28 mouse cellular contexts compared by ENCODE assay signal in the genomic region with DNA sequence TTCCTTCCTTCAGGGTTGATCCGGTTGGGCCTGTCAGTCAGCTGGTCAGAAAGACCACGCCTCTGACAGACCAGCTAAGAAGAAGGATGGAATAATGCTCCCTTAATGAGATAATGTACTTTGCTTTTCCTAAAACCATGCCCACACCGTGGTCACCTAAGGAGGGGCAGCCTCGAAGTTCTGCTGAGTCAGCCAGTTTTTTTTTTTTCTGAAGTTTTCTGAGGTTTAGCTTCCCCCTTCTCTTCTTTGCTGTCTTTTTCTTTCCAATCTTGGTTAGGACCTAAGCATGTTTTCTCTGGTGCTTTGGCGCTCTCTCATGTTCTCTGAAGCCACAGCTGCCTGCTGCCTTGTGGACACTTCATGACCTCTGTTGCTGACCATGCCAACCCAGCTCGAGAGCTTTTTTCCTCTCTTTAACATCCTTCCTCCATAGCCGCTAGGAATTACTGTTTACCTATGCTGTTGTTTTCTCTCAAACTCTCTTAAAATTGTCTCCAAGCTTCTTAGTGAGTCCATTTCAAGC.
DNase-seq lines count a peak whose midpoint lies in the region; ATAC-seq and TF ChIP-seq lines count a peak whose summit lies in the region.
"Had no signal": no experiment of that assay in that cellular context is flagged by ENCODE, and none has a peak within 500 bp of the region (broad histone marks: within the 10 kb centered on the region; RNA-seq: fewer than 3 reads in every experiment).

No protein-coding gene starts in this region.

- WGBS in stomach, embryonic 16.5 days = 59% methylated on average over 7 of the region's 7 CpGs

- H3K79me2 ChIP-seq in CH12.LX (replicated peaks; ENCODE audit: control insufficient read depth, extremely low read depth, insufficient read depth, poor library complexity, severe bottlenecking) = no peaks in the 10 kb centered on the region

- H3K4me2 ChIP-seq in CH12.LX (ENCODE audit: insufficient read depth, low read depth, poor library complexity, severe bottlenecking) = no peak overlapping the region
- no peak overlapping the region for H3K4me2 ChIP-seq in stomach, embryonic 16.5 days (ENCODE audit: low read depth, low read length)
- H3K4me2 ChIP-seq: heart, embryonic 11.5 days; hindbrain, embryonic 12.5 days; liver, embryonic 15.5 days; lung, embryonic 14.5 days; neural tube, embryonic 12.5 days had no signal

- TF ChIP-seq RAD21 in CH12.LX (IDR thresholded peaks at IDR 0.05; ENCODE audit: low read depth, low read length) = peak; percentile 4; the same call in 1 of the 2 replicates

- no peak for TF ChIP-seq CTCF in gastrocnemius, adult 2 months (IDR thresholded peaks at IDR 0.05)
- TF ChIP-seq CTCF in left cerebral cortex, adult 2 months (IDR thresholded peaks at IDR 0.05) = no peak; the same call in 1 of the 2 replicates
- no peak; a peak in 1 of 4 replicates for TF ChIP-seq CTCF in CH12.LX (conservative IDR thresholded peaks at IDR 0.05 in 1 of 2, IDR thresholded peaks at IDR 0.05 in 1 of 2; ENCODE audit: low read depth in 2 of 2, low read length in 2 of 2)

- intact Hi-C loops in gastrocnemius, adult 2 months (cut with DNase I) = no loop called here
- intact Hi-C loops in left cerebral cortex, adult 2 months (cut with DNase I) = loop anchor here (5.0 kb wide), 1 partner anchor 84 kb away; no protein-coding TSS in a partner anchor

- no peak for DNase-seq in gastrocnemius, adult 2 months
- DNase-seq in gastrocnemius, postnatal 4 days (ENCODE audit: low spot score in 2 of 2) = no peak
- peak in 1 of 2 experiments; percentile 3 for DNase-seq in left cerebral cortex, adult 2 months (ENCODE audit: extremely low spot score in 1 of 2, low spot score in 2 of 2)
- DNase-seq in left cerebral cortex, adult 9 months (ENCODE audit: low spot score in 2 of 2) = no peak
- DNase-seq in CH12.LX (ENCODE audit: extremely low read depth) = no peak
- no peak for DNase-seq in lung, postnatal 25 days (ENCODE audit: low spot score)
- DNase-seq: adrenal gland, postnatal 25 days; cerebellum, adult 18-20 months; cerebellum, postnatal 10 days; gastrocnemius, postnatal 10 days; heart, postnatal 36 days; kidney, adult 11 months; kidney, postnatal 36 days; layer of hippocampus, postnatal 36 days; liver; lung, embryonic 14.5 days; lung, postnatal 14 days; thymus, adult 18-20 months; thymus, postnatal 25 days had no signal

- no peaks in the 10 kb centered on the region for H3K27me3 ChIP-seq in CH12.LX (replicated peaks)
- no peaks in the 10 kb centered on the region for H3K27me3 ChIP-seq in stomach, embryonic 16.5 days (ENCODE audit: control insufficient read depth, insufficient read depth, low read length)
- H3K27me3 ChIP-seq: hindbrain, embryonic 12.5 days; liver, embryonic 15.5 days; neural tube, embryonic 12.5 days had no signal

- dilution Hi-C loops in CH12.LX (cut with MboI; ENCODE audit: extremely low pct_ligation_motif_present, extremely low pct_unique_long_range_greater_than_20kb, low sequenced_read_pairs) = no loop called here

- H3K9me3 ChIP-seq in CH12.LX (replicated peaks; ENCODE audit: low read length) = no peaks in the 10 kb centered on the region
- no peaks in the 10 kb centered on the region for H3K9me3 ChIP-seq in stomach, embryonic 16.5 days (replicated peaks; ENCODE audit: control insufficient read depth, low read length)
- H3K9me3 ChIP-seq: hindbrain, embryonic 12.5 days; liver, embryonic 15.5 days; midbrain, embryonic 10.5 days; neural tube, embryonic 12.5 days had no signal

- in situ Hi-C loops in CH12.LX (cut with MboI; ENCODE audit: low pct_ligation_motif_present, low pct_unique_long_range_greater_than_20kb, low sequenced_read_pairs) = no loop called here

- no peak for TF ChIP-seq POLR2A in CH12.LX (IDR thresholded peaks at IDR 0.05; ENCODE audit: low read depth, low read length)

- ATAC-seq in stomach, embryonic 16.5 days (ENCODE audit: insufficient read depth, low FRiP score) = no peak
- ATAC-seq: forebrain, embryonic 16.5 days had no signal

- no peak for TF ChIP-seq EP300 in CH12.LX (IDR thresholded peaks at IDR 0.05; ENCODE audit: low read length)

- no peaks in the 10 kb centered on the region for H3K36me3 ChIP-seq in CH12.LX (replicated peaks in 1 of 2; ENCODE audit: control insufficient read depth in 1 of 2, insufficient read depth in 1 of 2, low read length in 1 of 2)
- H3K36me3 ChIP-seq in stomach, embryonic 16.5 days (ENCODE audit: control insufficient read depth, insufficient read depth, low read length) = no peaks in the 10 kb centered on the region
- H3K36me3 ChIP-seq: hindbrain, embryonic 12.5 days; liver, embryonic 15.5 days; midbrain, embryonic 10.5 days; neural tube, embryonic 12.5 days had no signal

- H3K27ac ChIP-seq in gastrocnemius, adult 2 months = peak overlapping the region; percentile 9; the same call in 1 of the 2 replicates
- peak overlapping the region; percentile 88 for H3K27ac ChIP-seq in left cerebral cortex, adult 2 months
- no peak overlapping the region for H3K27ac ChIP-seq in CH12.LX (ENCODE audit: insufficient read depth, low read depth)
- peak overlapping the region; percentile 58; the same call in 1 of the 2 replicates for H3K27ac ChIP-seq in stomach, embryonic 16.5 days (ENCODE audit: low read length)
- H3K27ac ChIP-seq: hindbrain, embryonic 12.5 days; liver, embryonic 15.5 days; midbrain, embryonic 10.5 days; neural tube, embryonic 12.5 days had no signal

- H3K4me1 ChIP-seq in CH12.LX (ENCODE audit: control insufficient read depth in 1 of 2, insufficient read depth in 2 of 2) = peaks cover 3 to 37% of the 10 kb centered on the region in 2 experiments; a peak in 3 of 4 replicates
- H3K4me1 ChIP-seq in stomach, embryonic 16.5 days (ENCODE audit: control insufficient read depth, insufficient read depth, low read length) = peaks cover 16% of the 10 kb centered on the region
- H3K4me1 ChIP-seq: neural tube, embryonic 12.5 days had no signal

- H3K9ac ChIP-seq in CH12.LX (ENCODE audit: insufficient read depth, low read depth) = no peak overlapping the region
- H3K9ac ChIP-seq in stomach, embryonic 16.5 days (ENCODE audit: low read length) = no peak overlapping the region
- H3K9ac ChIP-seq: hindbrain, embryonic 12.5 days; liver, embryonic 15.5 days; lung, embryonic 14.5 days; neural tube, embryonic 12.5 days had no signal

- H3K4me3 ChIP-seq in gastrocnemius, adult 2 months = no peak overlapping the region
- no peak overlapping the region for H3K4me3 ChIP-seq in left cerebral cortex, adult 2 months
- no peak overlapping the region for H3K4me3 ChIP-seq in CH12.LX (replicated peaks in 1 of 3; ENCODE audit: low read depth in 2 of 3, low read length in 2 of 3, poor library complexity in 1 of 3)
- no peak overlapping the region for H3K4me3 ChIP-seq in stomach, embryonic 16.5 days (replicated peaks; ENCODE audit: low read length)
- H3K4me3 ChIP-seq: erythroblast, embryonic 14.5 days; hindbrain, embryonic 12.5 days; liver, embryonic 15.5 days; midbrain, embryonic 10.5 days; myocyte; neural tube, embryonic 12.5 days had no signal

TF ChIP-seq in CH12.LX, 34 proteins besides CTCF, POLR2A, EP300 and RAD21:
- no peak for TF ChIP-seq USF1 (IDR thresholded peaks at IDR 0.05; ENCODE audit: low read depth, low read length)
- no peak for TF ChIP-seq JUN (IDR thresholded peaks at IDR 0.05; ENCODE audit: insufficient read depth, low read depth, low read length)
- peak; percentile 62 for TF ChIP-seq ZNF384 (IDR thresholded peaks at IDR 0.05; ENCODE audit: low read depth, low read length)
- no peak for TF ChIP-seq ETS1 (conservative IDR thresholded peaks at IDR 0.05; ENCODE audit: low read depth, low read length)
- TF ChIP-seq CHD1 (IDR thresholded peaks at IDR 0.05; ENCODE audit: low read depth, low read length) = no peak
- peak; percentile 97 for TF ChIP-seq MAFK (IDR thresholded peaks at IDR 0.05; ENCODE audit: insufficient replicate concordance, low read length)
- TF ChIP-seq ZMIZ1 (IDR thresholded peaks at IDR 0.05; ENCODE audit: low read depth, low read length) = no peak
